Mouse (Mus musculus) limb, embryonic 13.5 days (tissue): ENCODE measurements around the gene Tceal3. TPM values are rescaled to one million over a fixed set of nuclear protein-coding genes. Genes with fewer than 3 reads are reported as not detected.
"Not testable (repeated sequence)": the region's sequence is repeated elsewhere in the genome, so short reads cannot be mapped to it uniquely, and the experiment has no call there.

ENCODE experiments used
- ATAC-seq: fragments of 200-750 bp; cut with Nextera tagmentation; 2 replicates; pipeline ENCODE4 v1.8.0; 2017; ENCODE audit warnings: low read depth, moderate number of reproducible peaks, moderate TSS enrichment; ENCODE audit not compliant: low FRiP score
- H3K27ac ChIP-seq: fragments of 300-500 bp; sonication (generic); 2 replicates; pipeline ENCODE4 v1.5.1; 2015; ENCODE audit warnings: inconsistent platforms, mild to moderate bottlenecking, moderate library complexity
- H3K27me3 ChIP-seq: fragments of 300-500 bp; sonication (generic); 2 replicates; pipeline ENCODE4 v1.6.1; 2015; ENCODE audit warnings: mild to moderate bottlenecking, inconsistent platforms
- H3K36me3 ChIP-seq: fragments of 300-500 bp; sonication (generic); 2 replicates; pipeline ENCODE4 v1.6.1; 2015; ENCODE audit warnings: inconsistent platforms, mild to moderate bottlenecking, moderate library complexity
- H3K4me1 ChIP-seq: fragments of 300-500 bp; sonication (generic); 2 replicates; pipeline ENCODE4 v1.6.1; 2015; ENCODE audit warnings: inconsistent platforms
- H3K4me2 ChIP-seq: fragments of 300-500 bp; sonication (generic); replicated peaks from 2 replicates; pipeline ENCODE4 v1.6.1; 2015; ENCODE audit warnings: inconsistent platforms, mild to moderate bottlenecking, moderate library complexity
- H3K4me3 ChIP-seq: fragments of 300-500 bp; sonication (generic); 2 replicates; pipeline ENCODE4 v1.5.1; 2015; ENCODE audit warnings: moderate library complexity, mild to moderate bottlenecking, inconsistent platforms
- H3K9ac ChIP-seq: fragments of 300-500 bp; sonication (generic); 2 replicates; pipeline ENCODE4 v1.6.1; 2015; ENCODE audit warnings: mild to moderate bottlenecking, inconsistent platforms
- H3K9me3 ChIP-seq: fragments of 300-500 bp; sonication (generic); 2 replicates; pipeline ENCODE4 v1.6.1; 2016; ENCODE audit warnings: inconsistent platforms
- WGBS: fragments of 180-500 bp; shearing (Covaris S2); methylation state at CpG from one replicate; pipeline ENCODE4 v1.1.7; 2015; 5-methylcytosine and 5-hydroxymethylcytosine counted together
- polyA plus RNA-seq: library from polyadenylated mRNA; unstranded; fragments of >200 nt; fragmentation: Nextera tagmentation; extraction: Ambion mirVana; gene quantifications from 2 replicates; pipeline ENCODE4 v1.2.1, GENCODE M21; 2015

Gene Tceal3
- polyA plus RNA-seq, 1 experiment from 2014 or later: 38.8 TPM

DNA sequence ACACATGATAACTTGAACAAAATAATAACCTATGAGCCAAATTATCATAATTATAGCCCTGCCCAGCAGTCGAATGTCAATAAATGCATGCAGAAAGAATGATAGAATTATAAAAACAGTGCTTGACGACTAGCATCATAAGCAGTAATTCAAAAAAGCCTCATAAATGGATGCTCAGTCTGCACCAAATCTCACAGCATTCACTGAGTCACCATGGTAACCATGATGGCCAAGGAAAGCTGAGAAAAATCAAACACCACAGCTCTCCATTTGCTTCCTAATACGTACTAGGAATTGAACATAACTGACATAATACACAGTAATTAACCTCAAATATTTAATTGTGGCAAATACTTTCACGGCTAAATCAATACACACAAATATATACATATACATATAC lies 44.5 kb downstream of the Tceal3 start:
- H3K9ac ChIP-seq: no peak overlapping the region
- no peaks in the 10 kb centered on the region for H3K9me3 ChIP-seq

DNA sequence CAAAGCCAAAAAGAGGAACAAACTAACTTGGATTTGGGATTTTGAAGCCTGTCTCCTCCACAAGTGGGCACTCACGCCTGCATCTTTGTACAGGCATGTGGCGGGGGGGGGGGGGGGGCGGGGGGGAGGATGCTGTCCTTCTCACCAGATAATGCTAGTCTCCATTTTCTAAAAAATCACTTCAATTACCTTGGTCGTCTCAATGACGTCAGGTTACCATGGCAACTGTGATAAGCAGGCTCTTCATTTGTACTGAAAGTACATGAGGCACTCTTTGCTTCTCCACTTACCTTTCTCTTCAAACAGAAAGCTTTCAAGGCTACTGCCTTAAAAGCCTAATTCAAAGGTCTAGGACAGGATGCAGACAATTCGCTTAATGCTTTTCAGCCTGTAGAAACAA lies 49.1 kb downstream of the Tceal3 start:
- Histone ChIP-seq H3K4me2 (no peak overlapping the region), H3K9me3 (no peaks in the 10 kb centered on the region), H3K9ac (no peak overlapping the region), H3K4me1 (no peaks in the 10 kb centered on the region), H3K4me3 (no peak overlapping the region), H3K36me3 (no peaks in the 10 kb centered on the region), H3K27me3 (no peaks in the 10 kb centered on the region), H3K27ac (no peak overlapping the region)
- 34% methylated on average over 6 of the region's 6 CpGs for WGBS
- no peak for ATAC-seq

More for the DNA sequence above, 44.5 kb downstream of the Tceal3 start:
- no peaks in the 10 kb centered on the region for H3K4me1 ChIP-seq
- H3K27me3 ChIP-seq: no peaks in the 10 kb centered on the region
- no peak overlapping the region for H3K4me3 ChIP-seq
- H3K27ac ChIP-seq: no peak overlapping the region
- 84% methylated on average over 4 of the region's 4 CpGs for WGBS
- no peak overlapping the region for H3K4me2 ChIP-seq
- no peaks in the 10 kb centered on the region for H3K36me3 ChIP-seq
- no peak for ATAC-seq

DNA sequence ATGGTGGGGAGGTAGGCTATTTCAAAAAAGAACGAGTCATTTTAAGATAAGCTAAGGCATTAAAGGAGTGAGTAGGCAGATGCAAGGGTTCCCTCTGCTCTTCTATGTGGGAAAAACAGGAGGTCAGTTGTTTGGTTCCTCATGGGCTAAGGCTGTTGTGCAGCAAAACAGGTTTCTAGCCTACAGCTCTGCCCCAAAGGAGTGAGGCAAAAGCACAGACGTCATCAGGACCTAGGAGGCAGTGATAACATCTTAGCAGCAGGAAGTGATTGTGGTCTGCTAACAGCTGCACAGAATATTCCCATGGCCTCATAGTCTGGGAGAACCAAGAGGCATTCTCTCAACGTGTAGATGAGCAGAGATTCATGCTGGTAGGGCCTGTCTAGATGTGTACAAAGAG lies 55.2 kb downstream of the Tceal3 start:
- ATAC-seq, H3K27ac ChIP-seq, H3K4me1 ChIP-seq, H3K9ac ChIP-seq, H3K4me3 ChIP-seq, H3K9me3 ChIP-seq, H3K4me2 ChIP-seq, H3K36me3 ChIP-seq, H3K27me3 ChIP-seq: not testable (repeated sequence)
- WGBS: 40% methylated on average over 3 of the region's 3 CpGs

DNA sequence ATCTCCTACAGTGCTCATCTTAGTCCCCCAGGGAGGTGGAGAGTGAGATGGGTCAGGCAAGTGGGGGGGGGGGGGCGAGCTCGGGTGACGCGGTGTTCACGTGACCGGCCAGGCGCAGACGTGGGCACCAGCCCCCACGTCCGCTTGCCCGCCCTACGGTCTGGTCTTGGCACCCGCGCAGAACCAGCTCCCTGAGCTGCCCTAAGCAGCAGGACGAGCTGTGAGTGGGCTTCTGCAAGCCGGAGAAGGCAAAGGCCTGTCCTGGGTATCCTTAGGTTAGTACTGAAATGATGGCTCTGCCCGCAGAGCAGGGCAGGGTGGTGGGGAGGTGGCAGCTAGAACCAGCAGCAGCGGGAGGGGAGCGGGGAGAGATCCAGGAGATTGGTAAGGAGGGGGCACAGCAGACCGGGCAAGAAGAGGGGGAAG lies 75.7 kb downstream of the Tceal3 start:
- Histone ChIP-seq H3K36me3 (no peaks in the 10 kb centered on the region), H3K4me2 (peak overlapping the region; percentile 67), H3K9me3 (no peaks in the 10 kb centered on the region), H3K27ac (no peak overlapping the region), H3K4me1 (no peaks in the 10 kb centered on the region), H3K9ac (peak overlapping the region; percentile 58), H3K27me3 (peaks cover 22% of the 10 kb centered on the region; the same call in 1 of the 2 replicates), H3K4me3 (peak overlapping the region; percentile 51)
- WGBS: 39% methylated on average over 8 of the region's 20 CpGs
- peak; percentile 71 for ATAC-seq

DNA sequence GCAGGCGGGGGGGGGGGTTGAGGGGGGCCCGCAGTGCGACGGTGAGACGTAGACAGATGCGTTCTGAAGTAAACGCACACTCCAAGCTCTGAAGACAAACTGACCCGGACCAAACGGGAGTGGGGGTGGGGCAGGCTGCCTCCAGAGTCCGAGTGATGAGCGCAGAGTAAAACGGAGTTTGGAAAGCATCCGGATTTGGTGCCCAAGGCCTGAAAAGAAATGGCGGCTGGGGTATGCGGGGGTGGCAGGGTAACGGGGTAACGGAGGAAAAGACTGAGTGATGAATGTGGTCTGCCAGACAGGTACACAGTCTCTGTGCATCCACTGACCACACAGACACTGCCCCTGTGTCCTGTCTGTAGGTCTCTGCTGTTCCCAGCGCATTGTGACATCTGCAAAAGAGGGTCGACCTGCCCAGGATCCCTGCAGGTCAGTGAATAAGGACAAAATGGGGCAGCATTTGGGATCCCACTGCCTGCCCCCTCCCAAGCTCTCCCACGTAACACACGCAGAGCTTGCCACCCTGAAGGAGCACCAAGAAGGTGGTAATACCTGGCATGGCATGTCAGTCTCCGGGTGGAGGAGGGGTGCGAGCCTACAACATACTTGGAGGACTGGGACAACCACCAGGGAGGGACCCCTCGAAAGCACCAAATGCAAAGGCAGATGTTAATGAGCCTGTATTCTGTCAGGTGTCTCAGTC lies 76.3 kb downstream of the Tceal3 start:
- 15% methylated on average over 24 of the region's 24 CpGs for WGBS
- H3K4me2 ChIP-seq: peak overlapping the region; percentile 67
- H3K4me1 ChIP-seq, ATAC-seq, H3K36me3 ChIP-seq, H3K9me3 ChIP-seq, H3K27ac ChIP-seq: not testable (repeated sequence)
- peak overlapping the region; percentile 58 for H3K9ac ChIP-seq
- peaks cover 22% of the 10 kb centered on the region; the same call in 1 of the 2 replicates for H3K27me3 ChIP-seq
- H3K4me3 ChIP-seq: peak overlapping the region; percentile 51

DNA sequence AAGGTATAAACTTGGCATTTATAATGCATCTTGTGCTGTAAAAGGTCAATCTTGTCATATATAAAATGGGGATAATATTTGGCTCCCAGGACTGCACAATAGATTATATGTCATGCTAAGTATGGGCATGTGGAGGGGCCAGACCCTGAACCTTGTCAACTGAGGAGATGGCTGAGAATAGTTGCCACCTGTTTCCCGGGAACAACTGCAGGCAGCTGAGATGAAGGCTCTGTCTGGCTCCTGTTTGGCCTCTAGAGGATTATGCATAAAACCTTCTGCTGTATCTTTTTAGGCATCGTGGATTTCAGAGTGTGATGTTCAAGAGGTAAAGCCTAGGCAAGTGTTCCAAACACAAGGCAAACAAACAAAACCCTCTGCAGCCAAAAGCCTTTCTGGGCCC lies 78.2 kb downstream of the Tceal3 start:
- WGBS: 60% methylated on average over 2 of the region's 2 CpGs
- H3K4me3 ChIP-seq: no peak overlapping the region
- H3K4me2 ChIP-seq: no peak overlapping the region
- H3K9ac ChIP-seq: no peak overlapping the region
- H3K9me3 ChIP-seq: no peaks in the 10 kb centered on the region
- H3K36me3 ChIP-seq: no peaks in the 10 kb centered on the region
- peaks cover 21% of the 10 kb centered on the region; the same call in 1 of the 2 replicates for H3K27me3 ChIP-seq
- no peak for ATAC-seq
- no peaks in the 10 kb centered on the region for H3K4me1 ChIP-seq
- no peak overlapping the region for H3K27ac ChIP-seq

DNA sequence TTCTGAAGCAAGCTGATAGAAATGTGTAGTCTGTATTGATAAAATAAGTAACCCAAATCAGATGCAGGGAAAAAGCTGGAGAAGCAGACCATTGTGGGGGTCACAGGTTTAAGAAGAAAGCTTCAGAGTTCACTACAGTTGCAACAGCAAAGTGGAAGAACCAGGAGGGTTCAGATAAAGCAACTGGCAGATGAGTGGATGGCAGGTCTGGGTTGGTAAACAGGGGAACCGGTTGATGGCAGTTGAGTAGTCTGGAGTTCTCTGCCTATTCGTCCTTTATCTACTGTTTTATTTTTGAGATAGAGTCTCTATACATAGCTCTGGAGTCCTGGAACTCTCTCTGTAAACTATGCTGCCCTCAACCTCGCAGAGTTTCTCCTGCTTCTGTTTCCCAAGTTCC lies 90.3 kb downstream of the Tceal3 start:
- H3K36me3 ChIP-seq: no peaks in the 10 kb centered on the region
- H3K9ac ChIP-seq: no peak overlapping the region
- H3K4me2 ChIP-seq: no peak overlapping the region
- WGBS: 65% methylated on average over 3 of the region's 3 CpGs
- no peaks in the 10 kb centered on the region for H3K4me1 ChIP-seq
- H3K27me3 ChIP-seq: 0 out of 2 replicates have a peak, but pooled peaks cover 6% of the 10 kb centered on the region
- no peak for ATAC-seq
- H3K4me3 ChIP-seq: no peak overlapping the region
- H3K9me3 ChIP-seq: no peaks in the 10 kb centered on the region
- no peak overlapping the region for H3K27ac ChIP-seq

DNA sequence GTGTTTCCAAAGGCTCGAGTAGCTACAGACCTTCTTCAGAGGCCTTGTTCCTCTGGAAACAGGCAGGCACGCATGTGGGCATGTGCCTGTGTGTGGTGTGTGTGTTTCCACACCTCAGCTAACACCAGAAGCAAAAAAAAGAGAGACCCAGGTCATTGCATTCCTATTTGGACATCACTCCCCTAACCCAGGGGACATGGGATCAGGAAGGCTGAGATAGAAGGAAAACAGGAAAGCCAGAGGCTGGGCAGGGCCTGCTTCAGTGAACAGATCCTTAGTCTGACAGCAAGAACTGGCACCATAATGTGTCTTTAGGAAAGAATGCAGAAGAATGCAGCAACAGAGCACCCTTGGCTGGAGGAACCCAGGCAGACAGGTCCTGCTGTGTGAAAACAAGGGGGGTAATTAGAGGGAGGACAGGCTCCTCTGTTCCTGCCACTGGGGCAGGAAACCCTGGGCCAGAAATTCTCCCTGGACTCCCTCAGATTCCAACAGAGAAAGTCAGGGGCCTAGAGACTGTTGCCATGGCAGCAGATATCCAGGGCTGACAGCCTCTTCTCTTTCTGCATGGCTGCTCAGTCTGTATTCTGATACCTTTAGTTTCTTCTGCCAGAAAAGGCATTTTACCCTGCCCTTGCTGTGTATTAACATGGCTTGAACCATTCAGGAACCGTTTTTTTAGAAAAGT lies 101.1 kb downstream of the Tceal3 start:
- WGBS: 43% methylated on average over 3 of the region's 3 CpGs
- 0 out of 2 replicates have a peak, but pooled peaks have one; percentile 54 for ATAC-seq
- not testable (repeated sequence) for H3K36me3 ChIP-seq

DNA sequence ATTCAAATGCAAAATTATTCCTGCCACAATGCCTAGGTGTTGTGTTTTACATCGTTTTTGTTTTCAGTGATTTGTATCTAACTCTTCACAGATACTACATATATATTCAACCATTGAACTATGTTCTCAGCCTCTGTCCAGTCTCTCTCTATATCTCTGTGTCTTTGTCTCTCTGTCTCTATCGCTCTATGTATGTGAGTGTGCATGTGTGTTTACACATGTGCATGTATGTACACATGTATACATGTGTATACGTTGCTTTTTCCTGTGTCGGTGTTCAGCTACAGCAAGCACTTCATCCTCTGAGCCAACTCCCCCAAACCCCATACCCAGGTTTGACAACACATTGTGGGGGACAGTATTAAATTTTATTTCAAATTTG lies 101.6 kb downstream of the Tceal3 start:
- Histone ChIP-seq H3K9me3 (no peaks in the 10 kb centered on the region), H3K4me2 (no peak overlapping the region), H3K27ac (no peak overlapping the region), H3K36me3 (no peaks in the 10 kb centered on the region), H3K4me1 (no peaks in the 10 kb centered on the region), H3K9ac (no peak overlapping the region), H3K27me3 (no peaks in the 10 kb centered on the region), H3K4me3 (no peak overlapping the region)
- WGBS: 88% methylated on average over 4 of the region's 4 CpGs
- ATAC-seq: no peak

More for the DNA sequence above, 101.1 kb downstream of the Tceal3 start:
- H3K27ac ChIP-seq, H3K9ac ChIP-seq, H3K4me3 ChIP-seq, H3K27me3 ChIP-seq, H3K4me2 ChIP-seq, H3K4me1 ChIP-seq, H3K9me3 ChIP-seq: not testable (repeated sequence)

DNA sequence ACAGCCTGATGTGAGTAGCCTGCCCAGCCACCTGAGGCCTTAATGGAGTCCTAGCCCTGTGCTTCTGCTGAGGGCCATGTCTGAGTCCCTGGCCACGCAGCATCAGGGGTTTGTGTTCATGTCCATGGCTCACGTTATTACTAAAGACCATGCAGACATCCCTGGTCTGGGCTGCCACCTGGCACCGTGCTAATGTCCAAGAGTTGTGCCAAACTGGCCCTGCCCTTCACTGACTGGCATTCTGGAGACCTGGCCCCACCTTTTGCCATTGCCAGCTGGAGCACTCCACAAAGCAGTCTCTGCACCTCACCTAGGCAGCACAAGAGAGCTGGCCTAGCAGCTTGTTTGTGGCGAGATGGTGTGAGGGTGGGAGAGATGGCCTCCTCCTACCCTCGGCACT lies 102.6 kb downstream of the Tceal3 start:
- no peaks in the 10 kb centered on the region for H3K4me1 ChIP-seq

DNA sequence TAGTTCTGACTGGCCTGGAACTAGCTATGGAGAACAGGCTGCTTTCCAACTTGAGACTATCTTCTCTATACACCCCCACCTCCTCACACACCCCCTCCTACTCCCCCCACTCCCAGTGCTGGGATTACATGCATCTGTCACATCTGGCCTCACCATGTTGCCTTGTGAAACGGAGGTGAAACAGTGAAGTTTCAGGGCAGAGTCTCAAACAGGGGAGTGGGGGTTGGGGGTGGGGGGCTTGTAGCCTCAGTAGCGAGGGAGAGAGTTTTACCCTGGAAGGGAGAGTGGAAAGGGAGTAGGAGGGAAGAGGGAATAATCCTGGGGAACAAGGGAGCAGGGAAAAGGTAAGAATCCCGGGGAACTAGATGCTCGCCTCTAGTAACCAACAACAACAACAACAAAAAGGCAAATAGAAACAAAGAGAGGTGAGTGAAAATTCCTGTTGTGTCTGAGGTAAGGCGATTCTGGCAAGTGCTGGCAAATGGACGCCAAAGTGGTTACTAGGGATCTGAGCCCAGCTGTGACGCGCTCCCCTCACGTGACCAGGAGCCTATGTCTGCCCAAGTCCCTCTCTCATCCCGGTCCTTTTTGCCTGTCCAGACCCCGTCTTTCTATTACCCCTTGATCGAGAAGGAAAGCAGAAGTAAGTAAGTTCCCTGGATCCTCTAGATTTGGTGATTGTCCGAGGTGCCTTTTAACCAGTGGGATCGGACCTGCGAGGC lies 117.0 kb downstream of the Tceal3 start, which contains the start of gene Tceal1:
Tceal1 (plus strand) TSS at position 537 of the 722 bp plus-strand sequence.
- Histone ChIP-seq H3K9ac (peak within 1 kb of the TSS; percentile 70), H3K27ac (peak within 1 kb of the TSS; percentile 79), H3K4me3 (peak within 1 kb of the TSS; percentile 53), H3K27me3 (peaks cover 7% of the 10 kb centered on the region; the same call in 1 of the 2 replicates), H3K9me3 (no peaks in the 10 kb centered on the region), H3K4me1 (no peaks in the 10 kb centered on the region), H3K4me2 (peak within 1 kb of the TSS; percentile 63), H3K36me3 (no peaks in the 10 kb centered on the region)
- ATAC-seq: peak; percentile 93
- WGBS: 14% methylated on average over 15 of the region's 15 CpGs

More for the DNA sequence above, 102.6 kb downstream of the Tceal3 start:
- Histone ChIP-seq H3K4me3 (no peak overlapping the region), H3K9me3 (no peaks in the 10 kb centered on the region), H3K27me3 (no peaks in the 10 kb centered on the region), H3K9ac (no peak overlapping the region), H3K36me3 (no peaks in the 10 kb centered on the region), H3K4me2 (no peak overlapping the region), H3K27ac (no peak overlapping the region)
- 75% methylated on average over 5 of the region's 5 CpGs for WGBS
- ATAC-seq: no peak

DNA sequence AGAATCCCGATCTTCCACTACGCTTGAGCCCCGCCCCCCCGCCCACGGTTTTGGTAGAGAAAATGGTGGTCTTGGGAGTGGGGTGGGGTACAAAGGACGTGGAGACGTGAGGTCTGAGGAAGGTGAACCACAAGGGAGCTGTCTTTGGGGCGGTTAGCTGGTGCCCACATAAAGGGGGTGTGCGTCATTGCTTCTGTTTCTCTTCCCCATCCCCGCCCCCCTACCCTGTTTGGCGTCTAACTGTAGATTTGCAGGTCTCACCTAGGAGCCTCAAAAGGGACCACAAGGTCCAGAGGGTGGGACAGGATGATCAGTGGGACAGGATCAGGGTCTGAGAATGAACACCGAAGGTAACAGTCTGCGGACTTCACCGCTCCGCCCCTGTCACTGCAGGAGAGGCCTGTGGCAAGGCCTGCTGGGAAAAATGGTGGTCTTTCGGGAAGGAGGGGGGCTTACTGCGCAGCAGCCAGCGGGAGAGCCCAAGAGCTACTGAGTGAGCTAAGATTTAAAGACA lies 117.6 kb downstream of the Tceal3 start:
- Histone ChIP-seq H3K36me3 (no peaks in the 10 kb centered on the region), H3K27me3 (peaks cover 7% of the 10 kb centered on the region; the same call in 1 of the 2 replicates), H3K4me1 (no peaks in the 10 kb centered on the region), H3K27ac (peak overlapping the region; percentile 79), H3K4me2 (peak overlapping the region; percentile 63), H3K9ac (peak overlapping the region; percentile 70), H3K4me3 (peak overlapping the region; percentile 53), H3K9me3 (no peaks in the 10 kb centered on the region)
- peak; percentile 89 for ATAC-seq
- 16% methylated on average over 18 of the region's 18 CpGs for WGBS
